Mouse (Mus musculus) stomach, embryonic 16.5 days (tissue): Measurements from ENCODE around the gene Klf13. TPM values are rescaled to one million over a fixed set of nuclear protein-coding genes. Genes with fewer than 3 reads are reported as not detected.
A peak's percentile ranks its signal among the peaks of the same experiment; 100 is the strongest.

Experiments used
- ATAC-seq: fragments of 200-750 bp; cut with Nextera tagmentation; 2 replicates; pipeline ENCODE4 v1.8.0; 2017; ENCODE audit warnings: moderate number of reproducible peaks, moderate TSS enrichment; ENCODE audit not compliant: insufficient read depth, low FRiP score
- H3K27ac ChIP-seq: fragments of 300-500 bp; sonication (generic); 2 replicates; pipeline ENCODE4 v1.5.1; 2014; ENCODE audit warnings: low read length
- H3K27me3 ChIP-seq: fragments of 300-500 bp; sonication (generic); 2 replicates; pipeline ENCODE4 v1.6.1; 2014; ENCODE audit warnings: low read length, control low read depth, mixed read lengths; ENCODE audit not compliant: control insufficient read depth, insufficient read depth
- H3K36me3 ChIP-seq: fragments of 300-500 bp; sonication (generic); 2 replicates; pipeline ENCODE4 v1.6.1; 2014; ENCODE audit warnings: low read length; ENCODE audit not compliant: control insufficient read depth, insufficient read depth
- H3K4me1 ChIP-seq: fragments of 300-500 bp; sonication (generic); 2 replicates; pipeline ENCODE4 v1.6.1; 2014; ENCODE audit warnings: low read length, control low read depth, mixed read lengths; ENCODE audit not compliant: control insufficient read depth, insufficient read depth
- H3K4me2 ChIP-seq: fragments of 300-500 bp; sonication (generic); 2 replicates; pipeline ENCODE4 v1.6.1; 2014; ENCODE audit warnings: low read depth, low read length, mixed read lengths
- H3K4me3 ChIP-seq: fragments of 300-500 bp; sonication (generic); replicated peaks from 2 replicates; pipeline ENCODE4 v1.5.1; 2014; ENCODE audit warnings: mild to moderate bottlenecking, low read length
- H3K9ac ChIP-seq: fragments of 300-500 bp; sonication (generic); 2 replicates; pipeline ENCODE4 v1.6.1; 2014; ENCODE audit warnings: low read length
- H3K9me3 ChIP-seq: fragments of 300-500 bp; sonication (generic); replicated peaks from 2 replicates; pipeline ENCODE4 v1.6.1; 2016; ENCODE audit warnings: low read length, control low read depth; ENCODE audit not compliant: control insufficient read depth
- WGBS: fragments of 180-500 bp; shearing (Covaris S2); extraction: QIAGEN DNeasy Blood & Tissue Kit; methylation state at CpG from one replicate; pipeline ENCODE4 v1.1.7; 2014; 5-methylcytosine and 5-hydroxymethylcytosine counted together
- polyA plus RNA-seq: library from polyadenylated mRNA; unstranded; fragments of >200 nt; fragmentation: Nextera tagmentation; extraction: Ambion mirVana; gene quantifications from 2 replicates; pipeline ENCODE4 v1.2.1, GENCODE M21; 2015

Gene Klf13
- polyA plus RNA-seq, 1 experiment from 2014 or later = 30.8 TPM

GRCm38 (mm10) chr7:63896968-63897468, 41.7 kb downstream of the Klf13 start:
- Histone ChIP-seq H3K36me3 (no peaks in the 10 kb centered on the region), H3K9ac (peak overlapping the region; percentile 71), H3K27me3 (no peaks in the 10 kb centered on the region), H3K27ac (peak overlapping the region; percentile 94), H3K9me3 (no peaks in the 10 kb centered on the region), H3K4me1 (peaks cover 24% of the 10 kb centered on the region), H3K4me3 (peak overlapping the region; percentile 35), H3K4me2 (peak overlapping the region; percentile 61)
- WGBS = 1% methylated on average over 22 of the region's 22 CpGs
- ATAC-seq = peak; percentile 96

GRCm38 (mm10) chr7:63896276-63896967, 42.3 kb downstream of the Klf13 start:
- Histone ChIP-seq H3K36me3 (no peaks in the 10 kb centered on the region), H3K9ac (peak overlapping the region; percentile 71)
- WGBS = 21% methylated on average over 17 of the region's 17 CpGs

GRCm38 (mm10) chr7:63895223-63895622, 43.5 kb downstream of the Klf13 start:
- no peaks in the 10 kb centered on the region for H3K27me3 ChIP-seq
- H3K4me2 ChIP-seq = no peak overlapping the region
- 0 out of 2 replicates have a peak, but pooled peaks cover 5% of the 10 kb centered on the region for H3K36me3 ChIP-seq
- no peak overlapping the region for H3K4me3 ChIP-seq
- no peak for ATAC-seq
- H3K27ac ChIP-seq = no peak overlapping the region
- H3K4me1 ChIP-seq = peaks cover 24% of the 10 kb centered on the region
- WGBS = 87% methylated on average over 3 of the region's 3 CpGs
- H3K9ac ChIP-seq = no peak overlapping the region
- no peaks in the 10 kb centered on the region for H3K9me3 ChIP-seq

More at GRCm38 (mm10) chr7:63896276-63896967, 42.3 kb downstream of the Klf13 start:
- Histone ChIP-seq H3K27ac (peak overlapping the region; percentile 94), H3K9me3 (no peaks in the 10 kb centered on the region), H3K4me2 (peak overlapping the region; percentile 61), H3K27me3 (no peaks in the 10 kb centered on the region), H3K4me3 (peak overlapping the region; percentile 35), H3K4me1 (peaks cover 24% of the 10 kb centered on the region)
- peak; percentile 8; the same call in 1 of the 2 replicates for ATAC-seq

GRCm38 (mm10) chr7:63894662-63895061, 44.1 kb downstream of the Klf13 start:
- no peak for ATAC-seq
- no peaks in the 10 kb centered on the region for H3K9me3 ChIP-seq
- no peak overlapping the region for H3K9ac ChIP-seq
- H3K4me3 ChIP-seq = no peak overlapping the region
- 0 out of 2 replicates have a peak, but pooled peaks cover 10% of the 10 kb centered on the region for H3K36me3 ChIP-seq
- no peak overlapping the region for H3K4me2 ChIP-seq
- peaks cover 24% of the 10 kb centered on the region for H3K4me1 ChIP-seq
- WGBS = 77% methylated on average over 4 of the region's 4 CpGs
- no peak overlapping the region for H3K27ac ChIP-seq
- H3K27me3 ChIP-seq = no peaks in the 10 kb centered on the region

- Histone ChIP-seq H3K9me3 (no peaks in the 10 kb centered on the region), H3K4me2 (no peak overlapping the region), H3K4me1 (peaks cover 24% of the 10 kb centered on the region), H3K27ac (no peak overlapping the region), H3K9ac (no peak overlapping the region), H3K4me3 (no peak overlapping the region), H3K27me3 (no peaks in the 10 kb centered on the region), H3K36me3 (0 out of 2 replicates have a peak, but pooled peaks cover 14% of the 10 kb centered on the region)
- WGBS = 71% methylated on average over 4 of the region's 4 CpGs
- ATAC-seq = no peak
Measured at GRCm38 (mm10) chr7:63893729-63894128, 45.0 kb downstream of the Klf13 start.

GRCm38 (mm10) chr7:63893201-63893600, 45.5 kb downstream of the Klf13 start:
- Histone ChIP-seq H3K27me3 (no peaks in the 10 kb centered on the region), H3K4me2 (no peak overlapping the region), H3K4me1 (peaks cover 21% of the 10 kb centered on the region), H3K4me3 (no peak overlapping the region), H3K9ac (no peak overlapping the region), H3K27ac (no peak overlapping the region), H3K36me3 (0 out of 2 replicates have a peak, but pooled peaks cover 14% of the 10 kb centered on the region), H3K9me3 (no peaks in the 10 kb centered on the region)
- ATAC-seq = no peak
- 89% methylated on average over 5 of the region's 5 CpGs for WGBS

- no peaks in the 10 kb centered on the region for H3K9me3 ChIP-seq
- H3K4me1 ChIP-seq = peaks cover 8% of the 10 kb centered on the region
- H3K27ac ChIP-seq = no peak overlapping the region
- no peak for ATAC-seq
- no peak overlapping the region for H3K9ac ChIP-seq
- no peak overlapping the region for H3K4me3 ChIP-seq
- 70% methylated on average over 43 of the region's 43 CpGs for WGBS
- H3K27me3 ChIP-seq = no peaks in the 10 kb centered on the region
- H3K4me2 ChIP-seq = no peak overlapping the region
- 0 out of 2 replicates have a peak, but pooled peaks cover 14% of the 10 kb centered on the region for H3K36me3 ChIP-seq
Measured at GRCm38 (mm10) chr7:63891488-63892075, 47.1 kb downstream of the Klf13 start.

GRCm38 (mm10) chr7:63889116-63889975, 49.4 kb downstream of the Klf13 start:
- H3K9ac ChIP-seq = no peak overlapping the region
- no peak for ATAC-seq
- no peaks in the 10 kb centered on the region for H3K27me3 ChIP-seq
- no peak overlapping the region for H3K27ac ChIP-seq
- no peak overlapping the region for H3K4me2 ChIP-seq
- no peaks in the 10 kb centered on the region for H3K9me3 ChIP-seq
- 0 out of 2 replicates have a peak, but pooled peaks cover 14% of the 10 kb centered on the region for H3K36me3 ChIP-seq
- H3K4me3 ChIP-seq = no peak overlapping the region
- WGBS = 73% methylated on average over 9 of the region's 9 CpGs
- H3K4me1 ChIP-seq = no peaks in the 10 kb centered on the region
